Mouse (Mus musculus): Measurements from ENCODE around the gene Nr2e3. TPM values are rescaled to one million over a fixed set of nuclear protein-coding genes. Genes with fewer than 3 reads are reported as not detected.

Nr2e3 gene
- polyA plus RNA-seq, 1 experiment, result not detected

DNA sequence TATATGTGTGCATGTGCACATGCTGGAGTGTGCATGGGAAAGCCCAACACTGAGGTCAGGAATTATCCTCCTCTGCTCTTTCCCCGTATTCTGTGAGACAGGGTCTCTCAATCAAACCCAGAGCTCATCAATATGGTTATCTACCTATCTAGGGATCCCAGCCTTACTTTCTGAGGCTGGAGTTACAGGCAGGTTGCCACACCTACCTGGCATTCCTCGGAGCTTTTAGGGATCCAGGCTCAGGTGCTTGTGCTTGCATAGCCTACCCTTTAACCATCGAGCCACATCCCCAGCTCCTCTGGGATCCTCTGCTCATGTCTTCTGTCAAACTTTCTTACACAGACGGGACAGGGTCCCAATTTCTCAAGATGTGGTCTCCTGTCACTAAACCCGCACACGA, 4.0 kb downstream of the Nr2e3 start:
- no peaks in the 10 kb centered on the region for H3K4me1 ChIP-seq (ENCODE audit: control insufficient read depth, insufficient read depth, insufficient read length, low read length)
- no peak overlapping the region for H3K27ac ChIP-seq (replicated peaks; ENCODE audit: low read depth, low read length)
- no peak overlapping the region for H3K4me3 ChIP-seq (ENCODE audit: insufficient read depth, low read depth, low read length)

DNA sequence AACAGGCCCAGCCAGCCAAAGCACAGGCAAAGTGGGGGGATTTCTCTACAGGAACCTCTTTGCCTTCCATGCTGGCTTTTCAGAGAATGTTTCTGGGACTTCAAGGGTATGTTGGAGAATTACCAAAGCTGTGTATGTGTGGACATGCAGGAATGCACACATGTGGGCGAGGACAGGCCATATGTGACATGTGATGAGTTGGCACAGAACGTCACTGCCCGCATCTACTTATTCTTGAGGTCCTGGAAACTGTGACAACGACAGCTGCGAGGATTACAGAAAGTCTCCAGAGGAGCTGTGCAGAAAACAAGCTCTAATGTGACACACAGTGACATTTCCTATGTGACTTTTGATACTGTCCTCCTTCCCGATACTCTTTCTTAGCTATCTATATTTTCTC, 4.8 kb downstream of the Nr2e3 start:
- no peak overlapping the region for H3K4me3 ChIP-seq (ENCODE audit: insufficient read depth, low read depth, low read length)
- H3K27ac ChIP-seq (replicated peaks; ENCODE audit: low read depth, low read length), result no peak overlapping the region
- no peaks in the 10 kb centered on the region for H3K4me1 ChIP-seq (ENCODE audit: control insufficient read depth, insufficient read depth, insufficient read length, low read length)

DNA sequence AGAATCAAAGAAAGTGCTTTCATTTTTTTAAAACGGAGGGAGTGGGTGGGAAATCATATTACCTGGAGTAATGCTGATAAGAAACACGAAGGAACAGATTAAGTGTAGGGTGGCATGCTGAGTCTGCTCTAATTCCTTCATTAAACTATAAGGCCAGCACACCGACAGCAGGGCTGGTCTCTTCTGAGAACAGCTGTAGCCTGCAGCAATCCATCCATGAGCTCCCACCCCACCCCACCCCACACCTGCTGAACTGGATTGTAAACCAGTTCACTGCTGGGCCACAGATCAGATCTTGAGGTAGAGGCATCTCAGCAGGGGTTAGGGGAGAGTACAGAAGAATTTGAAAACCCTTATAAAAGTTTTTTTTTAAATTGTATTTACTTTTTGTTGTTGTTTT, 5.3 kb downstream of the Nr2e3 start:
- Histone ChIP-seq H3K27ac (replicated peaks; ENCODE audit: low read depth, low read length) (no peak overlapping the region), H3K4me3 (ENCODE audit: insufficient read depth, low read depth, low read length) (no peak overlapping the region)

DNA sequence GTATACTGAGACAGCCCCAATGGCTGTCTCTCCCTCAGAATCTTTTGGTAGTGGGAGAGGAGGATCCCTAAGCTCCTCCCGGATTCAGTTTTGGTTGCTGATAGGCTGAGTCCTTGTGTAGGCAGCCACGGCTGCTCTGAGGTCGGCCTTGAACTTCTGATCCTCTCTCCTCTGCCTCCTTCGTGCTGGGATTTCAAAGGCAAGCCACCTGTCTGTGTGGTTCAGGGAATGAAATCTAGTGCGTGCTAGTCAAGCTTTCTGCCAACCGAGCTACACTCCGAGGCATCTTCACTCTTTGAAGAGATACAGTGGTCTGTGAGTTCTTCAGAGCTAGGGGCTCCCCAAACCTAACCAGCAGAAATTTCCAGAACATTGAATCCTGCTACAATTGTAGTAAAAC, 6.9 kb downstream of the Nr2e3 start:
- H3K4me1 ChIP-seq (ENCODE audit: control insufficient read depth, insufficient read depth, insufficient read length, low read length), result no peaks in the 10 kb centered on the region
- no peak overlapping the region for H3K27ac ChIP-seq (replicated peaks; ENCODE audit: low read depth, low read length)

More for the DNA sequence above, 5.3 kb downstream of the Nr2e3 start:
- no peaks in the 10 kb centered on the region for H3K4me1 ChIP-seq (ENCODE audit: control insufficient read depth, insufficient read depth, insufficient read length, low read length)

DNA sequence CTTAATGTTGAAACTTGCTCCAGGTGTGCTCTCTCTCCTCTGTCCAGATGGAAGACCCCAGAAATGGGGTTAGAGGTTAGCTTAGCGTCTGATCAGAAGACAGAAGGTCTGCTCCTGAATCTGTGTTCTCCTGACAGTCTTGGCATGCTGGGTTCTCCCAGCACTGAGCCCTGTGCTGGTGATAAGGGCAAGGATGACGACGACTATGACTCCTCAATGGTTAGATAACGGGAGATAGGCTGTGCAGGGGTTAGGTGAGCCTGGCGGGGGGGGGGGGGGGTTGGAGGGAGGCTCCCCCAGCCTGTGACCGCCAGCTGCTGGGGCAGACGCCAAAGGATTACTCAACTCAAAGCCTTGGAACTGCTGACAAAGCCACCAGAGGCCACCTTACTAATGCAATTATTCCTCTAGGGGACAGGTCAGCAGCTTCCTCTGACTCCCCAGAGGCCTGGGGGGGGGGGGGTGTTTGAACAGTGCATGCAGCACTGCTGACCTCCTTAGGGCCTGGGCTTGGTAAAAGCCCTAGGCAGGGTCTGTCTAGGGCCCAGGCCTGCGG, 7.9 kb downstream of the Nr2e3 start:
- H3K27ac ChIP-seq (replicated peaks; ENCODE audit: low read depth, low read length), result no peak overlapping the region
- H3K4me1 ChIP-seq (ENCODE audit: control insufficient read depth, insufficient read depth, insufficient read length, low read length), result no peaks in the 10 kb centered on the region
- no peak overlapping the region for H3K4me3 ChIP-seq (ENCODE audit: insufficient read depth, low read depth, low read length)

More for the DNA sequence above, 6.9 kb downstream of the Nr2e3 start:
- H3K4me3 ChIP-seq (ENCODE audit: insufficient read depth, low read depth, low read length), result no peak overlapping the region

DNA sequence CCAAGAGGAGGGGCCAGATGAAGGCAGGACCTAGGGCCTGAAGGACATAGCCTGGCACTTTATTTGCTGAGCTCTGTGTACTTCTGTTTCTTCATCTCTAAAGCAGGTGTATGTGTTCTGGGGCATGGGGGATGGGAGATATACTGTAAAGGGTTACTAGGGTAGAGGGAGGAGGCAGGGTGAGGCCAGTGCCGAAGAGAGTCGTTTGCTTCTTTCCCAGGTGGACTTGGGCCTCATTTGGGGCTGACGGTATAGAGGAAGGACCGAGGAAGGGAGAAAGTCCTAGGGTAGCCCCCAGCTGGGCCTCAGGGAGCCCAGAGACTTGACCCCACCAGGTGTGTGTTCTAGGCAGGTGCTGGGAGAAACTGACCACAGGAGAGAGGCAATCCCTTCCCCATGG, 8.5 kb downstream of the Nr2e3 start:
- Histone ChIP-seq H3K4me3 (ENCODE audit: insufficient read depth, low read depth, low read length) (no peak overlapping the region), H3K4me1 (ENCODE audit: control insufficient read depth, insufficient read depth, insufficient read length, low read length) (no peaks in the 10 kb centered on the region), H3K27ac (replicated peaks; ENCODE audit: low read depth, low read length) (no peak overlapping the region)

DNA sequence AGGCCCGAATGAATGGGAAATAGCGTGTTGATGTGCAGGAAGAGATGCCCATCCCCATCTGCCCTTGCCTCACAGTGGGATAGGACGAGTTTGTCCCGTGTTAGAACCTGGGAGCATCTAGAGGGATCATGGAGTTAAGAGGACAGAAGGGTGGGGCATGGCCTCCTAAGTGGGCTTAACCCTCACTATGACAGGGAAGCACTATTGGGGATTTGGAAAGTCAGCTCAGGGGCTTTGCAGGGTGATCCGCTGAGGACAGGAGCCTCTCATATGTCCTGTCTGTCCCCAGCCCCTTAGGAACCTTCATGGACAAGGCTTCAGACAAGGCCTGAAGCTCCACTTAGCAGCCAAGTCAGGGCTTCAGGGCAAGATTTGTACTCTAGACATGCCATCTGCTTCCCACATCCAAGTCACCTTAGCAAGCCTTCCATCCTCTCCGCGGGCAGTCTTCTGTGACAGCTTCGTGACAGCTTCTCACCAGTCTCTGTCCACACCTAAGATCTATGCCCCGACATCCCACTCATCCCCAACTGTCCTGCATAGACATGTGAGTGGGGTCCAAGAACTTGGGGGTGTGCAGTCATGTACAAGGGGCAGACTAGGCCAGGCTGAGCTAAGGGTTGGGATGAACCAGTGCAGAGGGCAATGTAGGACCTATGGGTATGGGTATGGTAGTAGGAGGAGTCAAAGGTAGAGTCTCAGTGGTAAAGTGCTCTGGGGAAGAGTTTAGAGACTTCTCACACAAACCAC, 9.3 kb downstream of the Nr2e3 start:
- Histone ChIP-seq H3K4me1 (ENCODE audit: control insufficient read depth, insufficient read depth, insufficient read length, low read length) (no peaks in the 10 kb centered on the region), H3K27ac (replicated peaks; ENCODE audit: low read depth, low read length) (no peak overlapping the region), H3K4me3 (ENCODE audit: insufficient read depth, low read depth, low read length) (no peak overlapping the region)

DNA sequence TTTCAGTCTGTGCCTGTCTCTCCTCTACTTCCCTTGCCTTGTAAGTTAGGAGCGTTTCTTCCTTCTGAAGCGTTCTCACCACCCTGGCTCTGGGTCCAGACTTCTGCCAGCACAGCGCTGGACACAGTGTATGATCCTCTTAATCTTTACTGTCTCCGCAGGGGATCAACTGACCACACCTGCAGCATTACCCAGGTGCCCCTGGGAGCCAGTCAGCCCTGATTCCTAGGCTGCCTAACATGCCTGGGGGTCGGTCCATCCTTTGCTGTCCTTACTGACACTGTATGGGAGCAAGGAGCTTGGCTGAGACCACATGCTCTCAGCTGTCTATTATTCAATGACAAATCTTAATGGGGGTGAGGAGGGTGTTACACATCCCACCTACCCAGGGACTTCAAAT, 10.5 kb downstream of the Nr2e3 start:
- H3K4me1 ChIP-seq (ENCODE audit: control insufficient read depth, insufficient read depth, insufficient read length, low read length), result no peaks in the 10 kb centered on the region
- no peak overlapping the region for H3K27ac ChIP-seq (replicated peaks; ENCODE audit: low read depth, low read length)
- no peak overlapping the region for H3K4me3 ChIP-seq (ENCODE audit: insufficient read depth, low read depth, low read length)

DNA sequence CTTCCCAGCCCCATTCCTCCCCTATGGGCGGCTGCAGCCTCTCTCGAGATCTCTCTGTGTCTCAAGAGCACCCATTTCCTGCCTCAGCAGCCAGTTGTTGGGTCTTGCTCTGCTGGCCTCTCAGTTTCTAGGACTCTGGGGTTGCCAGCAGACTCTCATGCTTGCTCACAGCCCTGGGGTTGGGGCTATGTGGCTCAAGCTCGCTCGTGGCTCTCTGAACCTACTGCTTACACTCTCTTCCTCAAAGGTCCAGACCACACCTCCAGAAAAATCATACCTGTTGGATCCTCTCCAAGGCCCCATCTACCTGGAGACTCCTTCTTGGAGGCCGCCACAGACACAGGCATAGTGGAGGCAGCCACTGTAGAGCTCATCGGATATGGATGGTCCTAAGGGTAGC, 10.9 kb downstream of the Nr2e3 start:
- no peaks in the 10 kb centered on the region for H3K4me1 ChIP-seq (ENCODE audit: control insufficient read depth, insufficient read depth, insufficient read length, low read length)
- H3K4me3 ChIP-seq (ENCODE audit: insufficient read depth, low read depth, low read length), result no peak overlapping the region
- H3K27ac ChIP-seq (replicated peaks; ENCODE audit: low read depth, low read length), result no peak overlapping the region

DNA sequence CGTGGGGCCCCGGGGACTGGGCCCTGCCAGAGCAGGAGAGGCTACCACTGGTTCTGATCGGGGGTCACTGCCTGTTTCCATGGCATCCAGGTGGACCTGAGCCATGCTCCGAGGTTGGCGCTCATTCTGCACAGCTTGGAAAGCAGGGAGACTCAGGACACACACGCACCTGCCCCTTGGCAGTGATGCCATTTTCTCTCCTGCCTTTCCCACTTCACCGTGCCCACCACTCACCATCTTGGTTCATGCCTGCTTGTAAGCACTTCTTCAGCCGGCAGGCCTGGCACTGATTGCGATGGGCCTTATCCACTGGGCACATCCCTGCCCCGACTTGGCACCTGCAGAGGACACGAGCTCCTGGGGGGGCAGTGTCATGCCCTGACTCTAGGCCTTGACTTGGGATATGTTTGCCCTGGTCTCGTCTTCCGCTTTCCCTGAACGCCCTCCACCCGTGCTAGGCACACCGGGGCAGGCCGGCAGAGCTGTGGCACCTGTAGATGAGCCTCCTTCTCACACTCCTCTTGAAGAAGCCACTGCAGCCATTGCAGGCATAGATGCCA, 11.7 kb downstream of the Nr2e3 start:
- peaks cover 4% of the 10 kb centered on the region; the same call in 1 of the 2 replicates for H3K4me1 ChIP-seq (ENCODE audit: control insufficient read depth, insufficient read depth, insufficient read length, low read length)
- H3K27ac ChIP-seq (replicated peaks; ENCODE audit: low read depth, low read length), result no peak overlapping the region
- no peak overlapping the region for H3K4me3 ChIP-seq (ENCODE audit: insufficient read depth, low read depth, low read length)

DNA sequence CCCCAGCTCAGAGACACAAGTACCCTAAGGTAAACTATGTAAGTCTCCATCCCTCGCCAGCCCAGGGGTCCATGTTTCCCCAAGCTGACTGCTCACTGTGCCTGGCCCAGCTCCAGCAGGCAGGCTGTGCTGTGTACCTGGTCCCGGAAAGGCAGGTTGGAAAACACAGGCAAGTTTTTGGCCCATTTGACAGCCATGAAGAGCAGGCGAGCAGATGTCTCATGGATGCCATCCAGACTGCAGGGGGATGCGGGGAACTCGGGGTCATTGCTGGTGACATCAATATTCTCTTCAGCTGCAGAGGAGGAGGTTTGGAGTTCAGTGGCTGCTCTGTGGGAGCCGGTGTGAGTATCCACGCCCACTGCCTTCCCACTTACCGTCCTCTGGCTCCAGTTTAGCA, 12.2 kb downstream of the Nr2e3 start:
- Histone ChIP-seq H3K27ac (replicated peaks; ENCODE audit: low read depth, low read length) (no peak overlapping the region), H3K4me1 (ENCODE audit: control insufficient read depth, insufficient read depth, insufficient read length, low read length) (peaks cover 5% of the 10 kb centered on the region; the same call in 1 of the 2 replicates), H3K4me3 (ENCODE audit: insufficient read depth, low read depth, low read length) (no peak overlapping the region)

DNA sequence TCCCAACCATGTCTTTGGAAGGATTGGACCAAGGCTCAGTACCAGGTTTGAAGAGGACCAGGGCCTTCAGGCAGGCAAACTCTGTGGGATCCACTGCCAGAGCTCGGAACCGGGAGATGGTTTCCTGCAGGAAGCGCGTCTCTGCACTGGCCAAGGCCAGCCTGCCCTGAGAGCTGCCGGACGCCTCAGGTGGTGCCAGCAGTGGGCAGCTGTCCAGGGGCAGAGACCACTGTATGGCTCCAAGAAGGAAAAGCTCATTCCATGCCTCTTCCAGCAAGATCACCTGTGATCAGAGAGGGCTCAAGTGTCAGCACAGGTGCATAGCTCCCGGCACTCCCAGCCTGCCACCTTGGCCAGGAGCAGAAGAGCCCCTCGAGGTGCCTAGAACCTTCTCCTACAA, 13.2 kb downstream of the Nr2e3 start:
- Histone ChIP-seq H3K4me1 (ENCODE audit: control insufficient read depth, insufficient read depth, insufficient read length, low read length) (peaks cover 5% of the 10 kb centered on the region; the same call in 1 of the 2 replicates), H3K27ac (replicated peaks; ENCODE audit: low read depth, low read length) (no peak overlapping the region), H3K4me3 (ENCODE audit: insufficient read depth, low read depth, low read length) (no peak overlapping the region)

DNA sequence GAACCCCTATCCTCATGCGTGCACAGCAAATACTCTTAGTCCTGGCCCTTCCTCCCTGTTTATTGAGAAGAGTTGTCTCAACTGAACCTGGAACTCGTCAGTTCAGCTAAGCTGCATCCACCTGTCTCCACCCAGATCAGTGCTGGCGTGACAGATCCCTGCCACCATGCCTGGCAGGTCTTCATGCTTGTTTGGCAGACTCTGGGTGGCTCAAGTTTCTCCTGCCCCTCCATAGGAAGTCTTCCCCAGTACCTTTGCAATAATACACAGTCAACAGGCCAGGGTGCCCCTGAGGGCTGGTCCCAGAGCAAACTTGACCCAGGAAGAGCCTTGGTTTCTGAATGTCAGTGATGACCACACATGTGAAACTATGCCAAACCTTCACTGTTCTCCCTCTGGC, 15.2 kb downstream of the Nr2e3 start:
- Histone ChIP-seq H3K4me1 (ENCODE audit: control insufficient read depth, insufficient read depth, insufficient read length, low read length) (peaks cover 5% of the 10 kb centered on the region; the same call in 1 of the 2 replicates), H3K27ac (replicated peaks; ENCODE audit: low read depth, low read length) (no peak overlapping the region), H3K4me3 (ENCODE audit: insufficient read depth, low read depth, low read length) (no peak overlapping the region)

DNA sequence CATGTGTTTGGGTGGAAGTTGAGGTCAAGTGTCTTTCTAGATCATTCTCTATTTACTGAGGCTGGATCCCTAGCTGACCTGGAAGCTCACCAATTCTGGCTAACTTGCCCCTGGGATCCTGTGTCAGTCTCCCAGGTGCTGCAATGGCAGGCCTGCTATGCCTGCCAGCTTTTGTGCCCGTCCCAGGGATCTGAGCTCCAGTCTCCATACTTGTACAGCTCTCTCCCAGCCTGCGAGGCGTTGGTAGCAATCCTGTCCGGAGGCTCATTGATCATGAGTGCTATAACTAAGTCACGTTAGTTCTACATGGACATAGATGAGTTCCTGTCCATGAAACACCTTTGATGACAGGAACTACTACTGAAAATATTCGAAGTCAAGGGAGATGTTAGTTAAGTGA, 16.6 kb downstream of the Nr2e3 start:
- Histone ChIP-seq H3K4me1 (ENCODE audit: control insufficient read depth, insufficient read depth, insufficient read length, low read length) (peaks cover 11% of the 10 kb centered on the region), H3K27ac (replicated peaks; ENCODE audit: low read depth, low read length) (no peak overlapping the region), H3K4me3 (ENCODE audit: insufficient read depth, low read depth, low read length) (no peak overlapping the region)

DNA sequence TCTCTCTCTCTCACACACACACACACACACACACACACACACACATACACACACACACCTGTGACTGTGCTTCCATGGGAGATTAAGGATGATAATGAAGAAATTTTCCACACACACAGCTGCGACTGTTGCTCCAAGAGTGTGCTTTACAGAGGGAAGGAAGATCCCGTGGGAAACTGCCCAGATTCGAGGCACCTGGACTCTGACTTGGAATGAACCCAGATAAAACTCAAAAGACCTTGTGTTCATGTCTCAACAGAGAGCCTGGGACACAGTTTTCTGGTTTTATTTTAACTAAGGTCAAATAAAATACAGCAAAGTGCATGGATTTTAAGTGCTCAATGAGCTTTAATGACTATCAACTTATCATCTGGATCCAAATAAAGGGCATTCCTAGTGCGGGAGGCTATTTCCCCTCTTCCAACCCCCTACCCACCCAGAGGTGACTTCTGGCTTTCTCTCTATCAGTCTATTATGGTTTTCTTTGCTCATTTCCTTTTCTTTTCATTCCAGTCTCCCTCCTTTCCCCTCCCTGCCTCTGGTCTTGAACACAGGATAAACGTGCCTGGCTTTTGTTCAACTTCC, 17.9 kb downstream of the Nr2e3 start:
- Histone ChIP-seq H3K4me1 (ENCODE audit: control insufficient read depth, insufficient read depth, insufficient read length, low read length) (peaks cover 11% of the 10 kb centered on the region), H3K27ac (replicated peaks; ENCODE audit: low read depth, low read length) (no peak overlapping the region), H3K4me3 (ENCODE audit: insufficient read depth, low read depth, low read length) (no peak overlapping the region)

All from brown adipose tissue, adult 24 weeks (tissue).